Mouse (Mus musculus) left cerebral cortex, adult 11 months (tissue): ENCODE data around the gene Fgfr2.

Source experiments
- DNase-seq: peaks from one replicate; pipeline ENCODE4 v3.0.0; 2022; ENCODE audit warnings: low spot score

Fgfr2 gene

DNA sequence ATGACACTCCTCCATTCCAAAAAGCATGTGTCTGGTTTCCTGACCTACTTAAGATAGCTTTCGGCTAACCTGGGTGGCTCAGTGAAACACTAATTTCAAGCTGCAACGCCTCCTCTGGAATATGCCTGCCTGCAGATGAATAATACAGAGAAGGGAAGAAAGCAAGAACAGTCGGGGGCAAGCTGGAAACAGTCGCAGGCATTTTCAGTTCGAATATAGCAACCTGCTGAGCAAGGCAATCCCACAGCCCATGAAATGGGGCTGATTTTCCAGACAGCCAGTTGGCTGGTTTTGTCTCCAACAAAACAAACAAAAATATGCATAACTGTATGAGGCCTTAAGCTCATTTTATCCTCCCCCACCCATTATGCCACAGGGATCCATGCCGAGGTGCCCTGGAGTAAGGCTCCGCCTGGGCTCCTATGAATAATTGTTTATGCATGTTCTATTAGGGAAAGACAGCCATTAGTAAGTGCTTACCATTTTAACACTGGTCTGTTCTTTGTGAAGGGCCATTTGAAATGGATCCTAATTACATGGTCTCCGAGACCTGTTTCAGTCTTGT is 2741.7 kb downstream of the Fgfr2 start:
- DNase-seq: no peak

DNA sequence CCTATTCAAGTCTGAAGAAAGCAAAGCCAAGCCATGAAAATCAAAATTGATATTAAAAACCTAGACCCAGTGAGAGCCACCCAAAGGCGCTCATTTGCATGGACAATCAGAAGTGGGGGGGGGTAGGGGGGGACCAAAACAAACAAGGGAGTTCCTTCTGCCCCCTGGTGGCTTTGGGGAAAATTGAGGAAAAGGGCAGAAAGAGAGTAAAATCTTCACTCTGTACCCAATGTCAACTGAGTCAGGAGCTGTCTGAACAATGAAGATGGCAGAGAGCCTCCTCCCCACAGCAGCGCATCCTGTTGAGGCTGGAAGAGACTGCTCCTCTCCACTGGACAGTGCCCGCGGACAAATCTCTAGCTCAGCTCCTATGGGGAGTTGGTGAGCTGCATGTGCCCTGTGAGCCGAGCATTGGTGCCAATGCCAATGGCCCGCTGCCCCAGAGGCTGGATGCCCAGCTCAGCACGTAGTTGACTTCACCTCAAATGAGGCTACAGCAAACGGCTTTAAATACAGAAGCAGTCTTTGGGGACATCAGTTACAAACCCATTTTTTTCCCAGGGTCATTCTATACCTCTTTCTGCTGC is 2742.3 kb downstream of the Fgfr2 start:
- DNase-seq: no peak

DNA sequence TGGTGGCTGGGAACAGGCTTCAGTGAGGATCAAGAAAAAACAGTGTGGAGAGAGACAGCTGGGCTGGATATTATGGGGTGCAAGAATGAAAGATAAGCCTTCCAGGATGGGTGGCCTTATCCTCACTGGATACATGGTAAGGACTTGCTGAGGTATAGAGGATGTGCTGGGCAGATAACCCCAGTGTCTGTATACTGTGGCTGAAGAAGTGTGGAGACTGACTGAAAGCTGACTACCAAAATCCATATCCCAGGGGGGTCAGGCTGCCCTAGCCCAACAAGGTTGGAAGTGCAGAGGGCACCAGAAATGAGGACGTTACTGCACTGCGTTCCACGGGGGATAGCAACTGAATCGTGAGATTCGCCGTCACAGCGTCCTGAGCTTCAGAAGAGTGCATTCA is 2742.8 kb downstream of the Fgfr2 start:
- DNase-seq: no peak

DNA sequence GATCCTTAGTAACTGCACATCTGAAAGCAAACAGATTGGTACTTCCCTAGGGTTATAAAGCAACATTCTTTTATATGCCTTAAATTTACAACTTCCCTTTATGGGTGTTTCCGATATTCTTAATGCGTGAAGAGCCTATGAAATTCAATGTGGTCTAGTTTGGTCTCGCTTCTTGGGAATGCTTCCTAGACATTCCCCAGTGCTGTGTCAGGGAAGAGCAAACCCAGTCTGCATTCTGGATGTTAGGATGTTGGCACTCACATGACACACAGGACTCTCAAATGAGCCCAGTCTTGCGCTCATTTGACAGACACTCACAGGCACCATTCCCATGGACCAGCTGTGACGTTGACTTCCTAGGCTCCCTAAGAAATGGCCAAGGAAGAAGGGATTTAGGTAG is 2743.3 kb downstream of the Fgfr2 start:
- DNase-seq: no peak

DNA sequence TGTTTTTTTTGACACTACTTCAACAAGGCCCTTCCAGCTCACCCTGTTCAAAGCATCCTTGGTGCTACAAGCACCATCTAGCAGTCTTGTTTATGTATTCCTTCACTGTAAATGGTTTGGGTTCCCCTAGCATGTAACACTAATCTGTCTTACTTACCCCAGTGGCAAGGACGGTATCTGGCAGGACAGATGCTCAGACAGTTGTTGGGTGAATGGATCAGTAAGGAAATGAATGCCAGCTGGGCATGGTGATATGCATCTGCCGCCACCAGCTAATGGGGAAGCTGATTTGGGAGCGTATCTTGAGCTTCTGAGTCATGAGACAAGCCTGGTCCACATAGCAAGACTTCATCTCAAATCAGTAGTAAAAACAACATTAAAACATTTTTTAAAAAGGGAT is 2744.8 kb downstream of the Fgfr2 start:
- DNase-seq: no peak

DNA sequence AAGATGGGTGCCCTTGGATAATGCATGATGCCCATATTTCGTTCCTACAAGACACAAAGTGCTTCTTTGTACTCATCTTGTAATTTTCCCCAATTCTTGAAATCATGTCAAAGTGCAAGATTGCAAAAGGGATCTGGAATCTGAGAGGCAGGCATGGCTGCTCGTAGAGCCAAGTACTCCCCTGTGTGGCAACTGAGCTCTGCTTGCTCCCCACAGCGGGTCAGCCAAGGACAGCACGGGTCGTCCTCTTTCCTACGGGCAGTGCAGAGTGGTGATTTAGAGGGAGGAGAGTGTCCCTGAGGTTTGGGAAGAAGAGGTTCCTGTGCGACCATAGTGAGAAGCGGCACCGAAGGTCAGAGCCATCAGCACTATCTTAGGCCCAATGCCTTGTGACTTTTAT is 2748.8 kb downstream of the Fgfr2 start:
- DNase-seq: no peak

DNA sequence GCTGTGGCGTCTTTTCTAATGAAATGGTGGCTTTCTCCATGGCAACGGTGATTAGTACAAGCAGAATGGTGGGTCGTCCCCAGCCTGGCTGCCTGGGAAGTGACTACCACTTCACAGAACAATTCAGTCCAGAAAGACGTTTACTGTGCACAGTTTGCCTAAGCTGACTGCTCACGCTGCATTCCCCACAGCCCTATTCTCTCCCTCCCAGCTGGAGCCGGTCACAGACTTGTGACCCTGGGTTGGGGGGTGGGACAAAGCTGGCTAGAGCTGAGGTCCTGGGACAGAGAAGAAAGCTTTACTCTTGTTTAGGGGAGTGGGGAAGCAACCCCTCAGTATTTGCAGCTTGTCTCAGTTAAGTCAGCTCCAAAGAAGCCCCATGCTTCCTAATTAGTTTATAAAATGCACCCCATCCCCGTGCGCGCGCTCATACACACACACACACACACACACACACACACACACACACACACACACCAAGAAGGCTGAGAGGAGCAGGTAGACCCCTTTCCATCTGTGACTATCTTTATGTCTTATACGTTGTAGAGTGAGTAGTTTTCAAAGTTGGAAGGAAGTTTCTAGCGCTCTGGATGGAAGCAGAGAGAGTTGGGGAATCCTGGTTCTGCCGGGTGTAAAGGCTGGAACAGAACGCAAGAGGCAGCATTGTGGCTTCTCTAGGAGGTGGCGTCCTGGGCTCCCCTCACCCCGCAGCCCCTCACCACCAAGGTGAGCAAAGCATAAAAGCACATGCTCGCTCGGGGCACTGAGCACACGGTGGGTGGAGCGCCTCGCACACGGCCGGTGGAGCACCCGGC is 2754.1 kb downstream of the Fgfr2 start:
- no peak for DNase-seq

DNA sequence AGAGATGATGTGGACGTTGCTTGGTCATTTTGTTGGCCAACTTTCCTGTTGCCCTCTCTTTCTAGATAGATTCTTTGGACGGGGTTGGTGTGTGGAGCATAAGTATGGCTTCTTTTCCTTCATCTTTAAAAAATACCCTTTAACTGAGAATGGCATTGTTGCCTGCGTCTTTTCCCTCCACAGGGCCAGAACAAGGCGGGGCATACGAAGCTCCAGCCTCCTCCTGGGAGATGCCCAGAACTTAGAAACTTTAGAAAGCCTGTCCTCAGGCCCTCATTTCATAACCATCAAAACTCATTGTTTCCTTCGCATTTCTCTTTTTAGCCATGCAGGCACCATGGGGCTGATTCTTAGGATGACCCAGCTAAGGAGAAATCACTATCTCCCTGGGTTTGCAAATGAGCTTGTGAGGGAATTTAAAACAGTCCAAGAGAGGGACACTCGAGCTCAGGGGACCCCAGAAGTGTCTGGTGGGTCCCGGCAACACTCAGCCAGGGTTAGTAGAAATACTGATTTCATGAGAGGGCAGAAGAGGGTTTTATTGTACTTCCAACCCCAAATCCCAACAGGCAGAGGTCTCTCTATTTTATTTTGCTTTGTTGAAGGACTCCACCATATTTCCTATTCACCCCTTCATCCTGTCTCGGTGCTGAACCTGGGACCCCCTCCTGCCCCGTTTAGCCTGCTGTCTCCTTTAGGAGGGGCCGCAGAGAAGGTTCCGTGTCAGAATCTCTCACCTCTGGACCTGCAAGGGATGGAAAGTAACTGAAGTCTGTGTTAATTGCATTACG is 2754.9 kb downstream of the Fgfr2 start:
- DNase-seq: no peak

DNA sequence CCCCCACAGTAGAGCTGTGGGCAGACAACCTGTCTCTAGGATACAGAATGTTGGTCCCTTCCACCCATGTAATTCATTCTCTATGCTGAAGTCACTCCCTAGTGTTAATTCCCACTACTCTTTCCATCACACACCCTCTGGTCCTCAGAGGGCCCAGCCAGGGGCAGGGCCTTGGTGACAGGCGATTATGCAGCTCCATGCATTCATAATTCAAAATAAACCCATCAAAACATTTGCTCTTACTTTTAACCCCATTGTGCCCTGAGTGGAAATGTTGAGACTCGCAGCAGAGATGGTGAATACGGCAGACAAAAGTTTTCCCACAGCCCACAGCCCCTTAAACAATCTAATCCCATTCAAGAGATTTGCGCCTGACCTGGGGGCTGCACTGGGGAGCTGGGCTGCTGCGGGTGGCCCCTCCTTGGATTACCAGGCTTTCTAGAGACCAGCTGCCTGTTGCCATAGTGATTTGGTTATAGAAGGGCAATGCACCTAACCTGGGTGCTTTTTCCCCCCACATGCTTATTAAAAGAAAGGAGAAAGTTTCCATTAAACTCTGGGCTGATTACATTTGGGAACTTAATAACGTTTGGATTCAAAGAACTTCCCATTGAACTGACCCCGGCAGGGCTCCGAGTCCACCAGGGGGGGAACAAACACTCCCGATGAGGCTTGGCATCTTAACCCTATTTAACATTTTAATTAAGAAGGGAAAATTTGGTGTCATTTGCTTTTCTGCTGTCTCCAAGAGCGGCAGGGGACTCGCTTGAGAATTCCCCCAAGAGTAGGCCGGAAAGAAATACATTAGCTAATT is 2755.7 kb downstream of the Fgfr2 start:
- no peak for DNase-seq

DNA sequence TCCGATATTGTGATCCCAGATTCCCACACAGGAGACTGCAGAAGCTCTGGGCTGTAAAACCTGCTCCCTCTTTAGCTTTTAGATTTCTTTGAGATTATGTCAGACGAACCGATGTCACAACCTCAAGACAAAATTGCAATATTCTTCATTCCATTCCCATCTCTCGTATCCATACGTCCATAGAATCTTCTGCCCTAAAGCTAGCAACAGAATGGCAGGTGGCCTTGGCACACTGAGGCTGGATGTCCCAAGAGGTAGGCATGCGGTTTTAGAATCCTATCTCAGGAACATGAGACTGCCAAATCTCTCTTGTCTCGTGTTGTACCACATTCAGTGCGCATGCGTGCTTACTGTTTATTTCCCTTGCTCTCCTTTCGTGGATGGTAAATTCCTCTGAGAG is 2757.4 kb downstream of the Fgfr2 start:
- DNase-seq: no peak

DNA sequence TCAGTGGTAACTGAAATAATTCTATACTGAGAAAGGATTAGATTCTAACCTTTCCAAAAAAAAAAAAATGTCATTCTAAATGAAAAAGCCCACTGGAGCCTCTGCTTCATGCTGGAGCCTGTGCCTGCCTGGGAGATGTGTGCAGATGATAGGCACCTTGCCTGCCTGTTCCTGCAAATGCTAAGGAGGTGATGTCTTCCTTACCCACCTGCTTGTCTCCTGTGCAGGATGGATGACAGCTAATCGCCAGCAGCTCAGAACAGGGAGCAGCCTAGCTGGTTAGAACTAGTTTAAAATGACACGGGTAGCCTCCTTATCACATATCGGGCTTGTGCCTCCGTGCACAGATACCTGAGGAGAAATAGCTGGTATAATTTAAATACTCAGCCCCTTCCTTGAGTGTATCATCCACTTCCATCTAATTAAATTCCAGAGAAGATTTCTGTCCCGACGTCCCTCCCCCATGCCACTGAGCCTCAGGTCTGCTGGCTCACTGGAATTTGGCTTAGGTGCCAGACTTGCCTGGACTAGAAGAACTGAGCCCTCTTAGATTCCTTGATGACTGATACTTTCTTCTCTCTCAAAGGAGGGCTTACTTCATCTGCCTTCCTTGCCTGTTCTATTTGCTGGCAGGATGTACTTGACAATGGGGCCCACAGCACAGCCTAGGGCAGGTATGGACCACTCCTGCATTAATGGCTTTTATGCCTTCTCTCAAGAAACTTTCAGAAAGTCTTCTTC is 2782.6 kb downstream of the Fgfr2 start:
- DNase-seq: no peak

DNA sequence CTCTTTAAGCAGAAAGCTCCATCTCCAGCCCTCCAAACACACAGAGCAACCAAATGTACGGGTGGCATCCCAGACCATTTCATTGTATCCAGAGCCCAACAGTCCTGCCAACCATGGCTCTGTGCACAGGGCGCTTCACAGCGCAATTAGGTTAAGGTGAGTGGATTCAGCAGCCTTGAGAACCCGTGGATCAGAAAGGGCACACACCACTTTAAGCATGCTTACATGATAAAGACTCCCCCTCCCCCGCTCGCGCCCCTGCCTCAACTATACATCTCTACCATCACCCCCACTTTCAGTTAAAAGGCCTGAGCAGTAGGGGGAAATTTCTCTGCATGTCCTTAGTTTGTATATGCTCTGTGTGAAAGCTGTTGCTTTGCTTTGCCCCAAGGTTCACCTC is 2785.5 kb downstream of the Fgfr2 start:
- DNase-seq: no peak

DNA sequence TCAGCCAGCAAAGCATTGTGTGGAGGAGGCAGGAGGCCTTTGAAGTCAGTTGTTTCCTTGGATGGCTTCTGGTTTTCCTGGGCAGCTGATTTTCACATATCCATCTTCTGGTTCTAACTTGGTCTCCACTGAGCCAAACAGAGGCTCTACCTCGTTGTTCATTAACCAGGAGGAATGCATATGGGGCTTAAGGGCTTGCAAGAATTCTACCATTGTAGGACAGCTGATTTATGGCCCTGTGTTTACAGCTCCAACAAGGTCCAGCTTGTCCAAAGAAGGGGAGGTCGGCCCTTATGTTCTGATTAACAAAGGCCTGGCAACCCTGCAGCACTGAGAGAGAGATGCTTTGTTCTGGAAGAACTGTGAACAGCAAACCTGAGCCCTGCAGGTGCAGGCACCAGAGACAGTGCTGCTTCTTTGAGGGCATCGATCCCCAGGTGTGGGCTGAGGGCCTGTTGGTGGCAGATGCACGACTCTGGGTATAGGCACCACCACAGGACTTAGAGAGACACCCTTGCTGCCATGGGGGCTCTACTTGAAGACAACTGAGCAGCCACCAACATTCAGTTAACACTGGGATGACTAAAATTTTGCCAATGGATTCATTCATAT is 2787.6 kb downstream of the Fgfr2 start:
- no peak for DNase-seq

DNA sequence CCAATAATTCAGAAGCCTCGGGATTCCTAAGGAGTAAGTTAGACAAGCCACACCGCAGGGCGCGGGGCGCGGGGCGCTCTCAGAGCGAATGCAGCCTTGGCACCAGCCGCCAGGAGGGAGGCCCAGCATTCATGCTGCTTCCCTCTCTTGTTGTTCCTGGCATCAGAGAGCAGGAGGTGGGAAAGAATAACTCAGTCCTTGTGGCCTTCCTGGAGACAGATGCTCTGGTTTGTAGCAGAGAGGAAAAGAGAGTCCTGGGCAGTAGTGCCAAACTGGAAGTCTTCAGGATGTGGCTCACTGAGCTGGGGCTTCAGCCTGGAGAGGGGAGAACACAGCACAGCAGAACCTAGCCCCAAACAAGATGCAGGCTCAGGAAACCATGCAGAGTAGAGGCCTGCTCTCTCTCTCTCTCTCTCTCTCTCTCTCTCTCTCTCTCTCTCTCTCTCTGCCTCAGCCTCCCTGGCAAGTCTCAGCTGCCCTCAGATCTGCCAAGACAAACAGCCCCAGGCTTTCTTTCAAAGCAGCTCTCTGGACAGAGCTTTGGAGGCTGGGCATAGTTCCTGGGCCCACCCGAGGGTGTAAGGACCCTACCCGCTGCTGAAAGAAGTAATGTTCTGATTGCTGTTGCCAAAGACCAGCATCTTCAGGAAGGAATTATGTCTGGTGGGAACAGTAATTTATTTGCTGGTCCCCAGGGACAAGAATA is 2790.5 kb downstream of the Fgfr2 start:
- DNase-seq: no peak

DNA sequence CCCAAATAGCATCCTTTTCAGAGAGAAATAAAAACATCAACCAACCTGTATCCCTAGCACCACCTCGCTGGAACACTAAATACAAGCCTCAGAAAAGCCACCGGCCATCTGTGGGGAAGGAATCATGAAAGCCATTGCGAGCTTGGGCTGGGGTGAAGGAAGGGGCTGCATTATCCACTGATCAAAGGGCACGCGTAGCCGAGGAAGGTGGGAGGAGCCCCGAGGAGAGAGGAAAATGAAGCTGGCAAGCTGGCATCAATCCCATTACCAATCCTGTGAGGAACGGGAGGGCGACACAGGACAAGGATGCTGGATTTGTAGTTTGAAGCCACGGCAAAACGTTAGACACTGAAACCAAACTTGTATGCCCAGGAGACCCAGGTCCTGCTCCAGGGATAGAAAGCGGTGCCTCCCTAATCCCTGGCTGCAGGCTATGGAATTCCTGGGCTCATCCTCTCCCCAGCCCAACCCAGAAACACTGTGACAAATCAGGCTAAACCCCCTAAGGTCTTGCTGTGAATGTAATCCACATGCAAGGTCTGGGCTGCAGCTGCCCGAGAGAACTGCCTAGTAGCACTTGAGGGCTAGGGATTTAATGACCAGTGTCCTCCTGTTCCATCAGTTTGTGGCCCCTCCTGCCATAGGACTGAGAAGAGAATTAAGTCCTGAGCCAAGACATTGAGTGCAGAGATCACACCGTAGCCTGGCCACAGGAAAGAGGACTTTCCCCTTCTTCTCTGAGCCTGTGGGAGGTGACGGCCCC is 2795.4 kb downstream of the Fgfr2 start:
- DNase-seq: no peak

DNA sequence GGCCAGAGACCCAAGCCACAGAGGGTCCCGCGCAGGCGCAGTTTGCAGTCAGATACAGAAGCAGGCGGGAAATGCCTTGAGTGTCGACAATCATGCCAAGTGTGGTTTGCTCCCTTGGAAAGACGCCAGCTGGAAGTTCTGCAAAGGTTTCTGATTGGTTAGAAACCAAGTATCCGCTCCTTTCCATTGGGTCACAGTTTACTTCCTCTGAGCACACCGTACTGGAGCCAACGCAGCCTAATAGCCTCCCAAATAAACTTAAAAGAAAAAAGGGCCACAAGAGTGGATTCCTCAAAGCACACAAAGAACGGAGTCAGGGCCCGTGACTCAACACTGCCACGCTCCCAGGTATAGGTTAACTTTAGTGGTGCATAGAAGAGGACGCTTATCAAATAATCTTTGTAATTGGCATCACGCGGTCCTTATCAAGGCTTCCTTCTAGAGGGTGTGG is 2797.1 kb downstream of the Fgfr2 start:
- DNase-seq: no peak

DNA sequence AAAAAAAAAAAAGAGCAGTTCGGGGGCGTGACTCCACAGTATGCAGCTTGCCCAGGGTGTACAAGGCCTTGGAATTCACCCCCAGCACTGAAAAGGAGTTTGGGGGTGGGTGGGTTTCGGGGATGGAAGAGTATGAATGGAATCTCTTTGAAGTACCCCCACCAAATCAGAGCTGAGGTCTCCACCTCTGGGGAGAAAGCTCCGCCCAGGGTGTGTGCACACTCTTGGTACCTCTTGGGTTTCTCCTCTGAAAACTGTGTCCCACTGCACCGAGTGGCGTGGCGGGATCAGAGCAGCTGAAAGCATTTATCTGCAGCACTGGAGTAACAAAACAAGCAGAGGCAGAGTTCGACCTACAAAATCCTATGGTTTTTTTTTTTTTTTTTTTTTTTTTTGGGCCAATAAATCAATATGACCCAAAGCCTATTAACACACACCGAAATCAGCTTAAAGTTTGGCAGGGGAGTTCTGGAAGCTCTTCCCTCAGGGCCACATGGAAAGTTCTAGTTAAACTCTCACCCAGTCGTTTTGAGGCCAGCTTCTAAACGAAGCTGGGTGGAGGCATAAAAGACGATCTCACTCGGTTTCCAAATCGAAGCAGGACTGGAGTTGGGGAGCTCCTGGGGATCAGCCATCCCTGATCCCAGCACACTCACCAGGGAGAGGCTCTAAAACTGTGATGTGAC is 2798.3 kb downstream of the Fgfr2 start:
- DNase-seq: no peak

DNA sequence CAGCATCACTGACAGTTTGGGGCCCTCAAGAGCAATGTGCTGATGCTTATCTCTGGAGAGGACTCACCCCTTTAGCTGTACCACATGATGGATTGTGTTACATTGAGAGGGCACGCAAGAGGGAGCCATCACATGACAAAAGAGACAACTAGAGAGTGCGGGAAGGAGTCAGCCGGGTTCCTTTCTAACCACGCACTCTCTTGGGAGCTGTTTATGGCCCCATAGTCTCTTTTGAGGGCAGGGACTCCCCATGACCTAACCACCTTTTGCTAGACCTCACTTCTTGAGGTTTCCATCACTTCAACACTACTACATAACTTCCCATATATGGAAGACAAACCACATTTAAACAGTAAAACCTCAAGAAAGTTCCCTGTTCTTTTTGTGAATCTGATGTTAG is 2799.4 kb downstream of the Fgfr2 start:
- no peak for DNase-seq
